Mouse (Mus musculus) hindbrain, embryonic 14.5 days (tissue): ENCODE data around the gene Aifm1. TPM values are rescaled to one million over a fixed set of nuclear protein-coding genes. Genes with fewer than 3 reads are reported as not detected.

Source experiments
- polyA plus RNA-seq: library from polyadenylated mRNA; unstranded; fragments of >200 nt; fragmentation: Nextera tagmentation; extraction: Ambion mirVana; gene quantifications from 2 replicates; pipeline ENCODE4 v1.2.1, GENCODE M21; 2014

Aifm1 gene
- polyA plus RNA-seq, 1 experiment from 2014 or later, result 34.5 TPM

Other genes with a start within 250 kb of the Aifm1 start
- 6.9 and 8.1 TPM in 2 replicates for gene Bcorl1, start 172.2 kb downstream of the Aifm1 start, polyA plus RNA-seq
- 0.83 and 1.2 TPM in 2 replicates for gene Elf4, start 50.4 kb downstream of the Aifm1 start, polyA plus RNA-seq
- gene Rab33a, start 5.7 kb upstream of the Aifm1 start, polyA plus RNA-seq, result 96.4 and 97.0 TPM in 2 replicates
- 12.7 and 12.9 TPM in 2 replicates for gene Zfp280c, start 80.9 kb upstream of the Aifm1 start, polyA plus RNA-seq
- 40.8 and 44.8 TPM in 2 replicates for gene Slc25a14, start 109.8 kb upstream of the Aifm1 start, polyA plus RNA-seq
- not detected in 2 replicates for gene Gpr119, start 160.9 kb upstream of the Aifm1 start, polyA plus RNA-seq
- 18.7 and 19.0 TPM in 2 replicates for gene Rbmx2, start 181.4 kb upstream of the Aifm1 start, polyA plus RNA-seq